Mouse (Mus musculus): Measurements from ENCODE around the gene Yipf1. TPM values are rescaled to one million over a fixed set of nuclear protein-coding genes. Genes with fewer than 3 reads are reported as not detected.
"Not testable (repeated sequence)": the region's sequence is repeated elsewhere in the genome, so short reads cannot be mapped to it uniquely, and the experiment has no call there.

Yipf1 gene
- polyA plus RNA-seq, 1 experiment from 2014 or later: 84.5 TPM

GRCm38 (mm10) chr4:107360457-107361145 lies 46.4 kb downstream of the Yipf1 start:
- no peak for ATAC-seq
- Histone ChIP-seq H3K27me3 (replicated peaks; ENCODE audit: control insufficient read depth, insufficient read depth, low read length) (no peaks in the 10 kb centered on the region), H3K9me3 (ENCODE audit: control insufficient read depth, low read length) (no peaks in the 10 kb centered on the region), H3K27ac (ENCODE audit: low read length) (no peak overlapping the region), H3K4me1 (ENCODE audit: control insufficient read depth, insufficient read depth, low read length) (no peaks in the 10 kb centered on the region), H3K9ac (ENCODE audit: low read depth, low read length) (no peak overlapping the region), H3K4me3 (ENCODE audit: low read length) (no peak overlapping the region), H3K4me2 (ENCODE audit: low read depth, low read length) (no peak overlapping the region), H3K36me3 (ENCODE audit: control insufficient read depth, insufficient read depth, low read length) (no peaks in the 10 kb centered on the region)
- WGBS: 84% methylated on average over 7 of the region's 7 CpGs

GRCm38 (mm10) chr4:107362755-107363154 lies 48.6 kb downstream of the Yipf1 start:
- Histone ChIP-seq H3K27me3 (replicated peaks; ENCODE audit: control insufficient read depth, insufficient read depth, low read length) (no peaks in the 10 kb centered on the region), H3K9me3 (ENCODE audit: control insufficient read depth, low read length) (no peaks in the 10 kb centered on the region), H3K4me2 (ENCODE audit: low read depth, low read length) (no peak overlapping the region), H3K27ac (ENCODE audit: low read length) (no peak overlapping the region), H3K4me1 (ENCODE audit: control insufficient read depth, insufficient read depth, low read length) (no peaks in the 10 kb centered on the region), H3K4me3 (ENCODE audit: low read length) (no peak overlapping the region), H3K36me3 (ENCODE audit: control insufficient read depth, insufficient read depth, low read length) (no peaks in the 10 kb centered on the region), H3K9ac (ENCODE audit: low read depth, low read length) (no peak overlapping the region)
- WGBS: 74% methylated on average over 4 of the region's 4 CpGs
- no peak for ATAC-seq

GRCm38 (mm10) chr4:107363573-107363972 lies 49.4 kb downstream of the Yipf1 start:
- 73% methylated on average over 6 of the region's 6 CpGs for WGBS
- no peak for ATAC-seq
- Histone ChIP-seq H3K9me3 (ENCODE audit: control insufficient read depth, low read length) (no peaks in the 10 kb centered on the region), H3K27me3 (replicated peaks; ENCODE audit: control insufficient read depth, insufficient read depth, low read length) (no peaks in the 10 kb centered on the region), H3K36me3 (ENCODE audit: control insufficient read depth, insufficient read depth, low read length) (no peaks in the 10 kb centered on the region), H3K4me3 (ENCODE audit: low read length) (no peak overlapping the region), H3K27ac (ENCODE audit: low read length) (no peak overlapping the region), H3K4me1 (ENCODE audit: control insufficient read depth, insufficient read depth, low read length) (peaks cover 3% of the 10 kb centered on the region), H3K4me2 (ENCODE audit: low read depth, low read length) (no peak overlapping the region), H3K9ac (ENCODE audit: low read depth, low read length) (no peak overlapping the region)

GRCm38 (mm10) chr4:107364190-107364639 lies 50.1 kb downstream of the Yipf1 start:
- H3K27ac ChIP-seq (ENCODE audit: low read length): no peak overlapping the region
- ATAC-seq: no peak
- H3K4me2 ChIP-seq (ENCODE audit: low read depth, low read length): no peak overlapping the region
- no peaks in the 10 kb centered on the region for H3K27me3 ChIP-seq (replicated peaks; ENCODE audit: control insufficient read depth, insufficient read depth, low read length)
- no peaks in the 10 kb centered on the region for H3K9me3 ChIP-seq (ENCODE audit: control insufficient read depth, low read length)
- no peak overlapping the region for H3K9ac ChIP-seq (ENCODE audit: low read depth, low read length)
- no peaks in the 10 kb centered on the region for H3K36me3 ChIP-seq (ENCODE audit: control insufficient read depth, insufficient read depth, low read length)
- no peak overlapping the region for H3K4me3 ChIP-seq (ENCODE audit: low read length)
- 81% methylated on average over 5 of the region's 5 CpGs for WGBS
- peaks cover 5% of the 10 kb centered on the region for H3K4me1 ChIP-seq (ENCODE audit: control insufficient read depth, insufficient read depth, low read length)

- not testable (repeated sequence) for H3K4me3 ChIP-seq (ENCODE audit: low read length); H3K27me3 ChIP-seq (replicated peaks; ENCODE audit: control insufficient read depth, insufficient read depth, low read length); H3K4me2 ChIP-seq (ENCODE audit: low read depth, low read length); H3K36me3 ChIP-seq (ENCODE audit: control insufficient read depth, insufficient read depth, low read length); ATAC-seq; H3K9me3 ChIP-seq (ENCODE audit: control insufficient read depth, low read length); H3K9ac ChIP-seq (ENCODE audit: low read depth, low read length); H3K27ac ChIP-seq (ENCODE audit: low read length); H3K4me1 ChIP-seq (ENCODE audit: control insufficient read depth, insufficient read depth, low read length)
Measured at GRCm38 (mm10) chr4:107366408-107366807, 52.2 kb downstream of the Yipf1 start.

GRCm38 (mm10) chr4:107367567-107368314 lies 53.6 kb downstream of the Yipf1 start, which contains the start of gene Ndc1:
TSS of gene Ndc1 (plus strand) at chr4:107367784.
- no peaks in the 10 kb centered on the region for H3K9me3 ChIP-seq (ENCODE audit: control insufficient read depth, low read length)
- H3K27ac ChIP-seq (ENCODE audit: low read length): peak within 1 kb of the TSS; percentile 90
- H3K36me3 ChIP-seq (ENCODE audit: control insufficient read depth, insufficient read depth, low read length): no peaks in the 10 kb centered on the region
- peak within 1 kb of the TSS; percentile 91 for H3K9ac ChIP-seq (ENCODE audit: low read depth, low read length)
- peak within 1 kb of the TSS; percentile 97 for H3K4me3 ChIP-seq (ENCODE audit: low read length)
- WGBS: under 1% methylated on average over 51 of the region's 51 CpGs
- peak within 1 kb of the TSS; percentile 76 for H3K4me2 ChIP-seq (ENCODE audit: low read depth, low read length)
- peaks cover 5% of the 10 kb centered on the region for H3K4me1 ChIP-seq (ENCODE audit: control insufficient read depth, insufficient read depth, low read length)
- peak; percentile 99 for ATAC-seq
- no peaks in the 10 kb centered on the region for H3K27me3 ChIP-seq (replicated peaks; ENCODE audit: control insufficient read depth, insufficient read depth, low read length)

GRCm38 (mm10) chr4:107372304-107372703 lies 58.1 kb downstream of the Yipf1 start:
- Histone ChIP-seq H3K4me3 (ENCODE audit: low read length) (no peak overlapping the region), H3K4me2 (ENCODE audit: low read depth, low read length) (no peak overlapping the region), H3K27me3 (replicated peaks; ENCODE audit: control insufficient read depth, insufficient read depth, low read length) (no peaks in the 10 kb centered on the region), H3K9ac (ENCODE audit: low read depth, low read length) (no peak overlapping the region), H3K9me3 (ENCODE audit: control insufficient read depth, low read length) (no peaks in the 10 kb centered on the region), H3K4me1 (ENCODE audit: control insufficient read depth, insufficient read depth, low read length) (peaks cover 5% of the 10 kb centered on the region), H3K27ac (ENCODE audit: low read length) (no peak overlapping the region), H3K36me3 (ENCODE audit: control insufficient read depth, insufficient read depth, low read length) (no peaks in the 10 kb centered on the region; the same call in 1 of the 2 replicates)
- WGBS: 73% methylated on average over 2 of the region's 2 CpGs
- ATAC-seq: no peak

GRCm38 (mm10) chr4:107374677-107375076 lies 60.5 kb downstream of the Yipf1 start:
- no peak overlapping the region for H3K9ac ChIP-seq (ENCODE audit: low read depth, low read length)
- H3K4me2 ChIP-seq (ENCODE audit: low read depth, low read length): no peak overlapping the region
- H3K9me3 ChIP-seq (ENCODE audit: control insufficient read depth, low read length): no peaks in the 10 kb centered on the region
- H3K27me3 ChIP-seq (replicated peaks; ENCODE audit: control insufficient read depth, insufficient read depth, low read length): no peaks in the 10 kb centered on the region
- no peak overlapping the region for H3K4me3 ChIP-seq (ENCODE audit: low read length)
- H3K27ac ChIP-seq (ENCODE audit: low read length): no peak overlapping the region
- WGBS: 70% methylated on average over 4 of the region's 4 CpGs
- no peak for ATAC-seq
- no peaks in the 10 kb centered on the region; the same call in 1 of the 2 replicates for H3K36me3 ChIP-seq (ENCODE audit: control insufficient read depth, insufficient read depth, low read length)
- no peaks in the 10 kb centered on the region for H3K4me1 ChIP-seq (ENCODE audit: control insufficient read depth, insufficient read depth, low read length)

- H3K27ac ChIP-seq (ENCODE audit: low read length): no peak overlapping the region
- no peaks in the 10 kb centered on the region for H3K9me3 ChIP-seq (ENCODE audit: control insufficient read depth, low read length)
- no peak overlapping the region for H3K4me3 ChIP-seq (ENCODE audit: low read length)
- no peaks in the 10 kb centered on the region for H3K4me1 ChIP-seq (ENCODE audit: control insufficient read depth, insufficient read depth, low read length)
- H3K36me3 ChIP-seq (ENCODE audit: control insufficient read depth, insufficient read depth, low read length): peaks cover 4% of the 10 kb centered on the region
- peak; percentile 86 for ATAC-seq
- H3K9ac ChIP-seq (ENCODE audit: low read depth, low read length): no peak overlapping the region
- no peaks in the 10 kb centered on the region for H3K27me3 ChIP-seq (replicated peaks; ENCODE audit: control insufficient read depth, insufficient read depth, low read length)
- WGBS: 73% methylated on average over 6 of the region's 6 CpGs
- H3K4me2 ChIP-seq (ENCODE audit: low read depth, low read length): no peak overlapping the region
Measured at GRCm38 (mm10) chr4:107378954-107379353, 64.8 kb downstream of the Yipf1 start.

Data from intestine, embryonic 16.5 days (tissue).